Mouse (Mus musculus) intestine, embryonic 16.5 days (tissue): ENCODE data around the gene Eif4g3. TPM values are rescaled to one million over a fixed set of nuclear protein-coding genes. Genes with fewer than 3 reads are reported as not detected.

Experiments used
- ATAC-seq: fragments of 200-750 bp; cut with Nextera tagmentation; 2 replicates; pipeline ENCODE4 v1.8.0; 2017; ENCODE audit warnings: moderate TSS enrichment, moderate library complexity
- H3K27ac ChIP-seq: fragments of 300-500 bp; sonication (generic); 2 replicates; pipeline ENCODE4 v1.5.1; 2014; ENCODE audit warnings: mild to moderate bottlenecking, low read length
- H3K27me3 ChIP-seq: fragments of 300-500 bp; sonication (generic); replicated peaks from 2 replicates; pipeline ENCODE4 v1.6.1; 2014; ENCODE audit warnings: low read length, control low read depth, mixed read lengths; ENCODE audit not compliant: control insufficient read depth, insufficient read depth
- H3K36me3 ChIP-seq: fragments of 300-500 bp; sonication (generic); 2 replicates; pipeline ENCODE4 v1.6.1; 2014; ENCODE audit warnings: low read length, control low read depth; ENCODE audit not compliant: control insufficient read depth, insufficient read depth
- H3K4me1 ChIP-seq: fragments of 300-500 bp; sonication (generic); 2 replicates; pipeline ENCODE4 v1.6.1; 2014; ENCODE audit warnings: low read length, control low read depth, mixed read lengths; ENCODE audit not compliant: control insufficient read depth, insufficient read depth
- H3K4me2 ChIP-seq: fragments of 300-500 bp; sonication (generic); 2 replicates; pipeline ENCODE4 v1.6.1; 2014; ENCODE audit warnings: low read depth, low read length, control low read depth
- H3K4me3 ChIP-seq: fragments of 300-500 bp; sonication (generic); 2 replicates; pipeline ENCODE4 v1.5.1; 2014; ENCODE audit warnings: mild to moderate bottlenecking, low read length
- H3K9ac ChIP-seq: fragments of 300-500 bp; sonication (generic); 2 replicates; pipeline ENCODE4 v1.6.1; 2014; ENCODE audit warnings: low read depth, low read length
- H3K9me3 ChIP-seq: fragments of 300-500 bp; sonication (generic); 2 replicates; pipeline ENCODE4 v1.6.1; 2016; ENCODE audit warnings: low read length, control low read depth; ENCODE audit not compliant: control insufficient read depth
- WGBS: fragments of 180-500 bp; shearing (Covaris S2); extraction: QIAGEN DNeasy Blood & Tissue Kit; methylation state at CpG from one replicate; pipeline ENCODE4 v1.1.7; 2014; 5-methylcytosine and 5-hydroxymethylcytosine counted together
- polyA plus RNA-seq: library from polyadenylated mRNA; unstranded; fragments of >200 nt; fragmentation: Nextera tagmentation; extraction: Ambion mirVana; gene quantifications from 2 replicates; pipeline ENCODE4 v1.2.1, GENCODE M21; 2015

Eif4g3 gene
- polyA plus RNA-seq, 1 experiment from 2014 or later: 16.4 TPM

DNA sequence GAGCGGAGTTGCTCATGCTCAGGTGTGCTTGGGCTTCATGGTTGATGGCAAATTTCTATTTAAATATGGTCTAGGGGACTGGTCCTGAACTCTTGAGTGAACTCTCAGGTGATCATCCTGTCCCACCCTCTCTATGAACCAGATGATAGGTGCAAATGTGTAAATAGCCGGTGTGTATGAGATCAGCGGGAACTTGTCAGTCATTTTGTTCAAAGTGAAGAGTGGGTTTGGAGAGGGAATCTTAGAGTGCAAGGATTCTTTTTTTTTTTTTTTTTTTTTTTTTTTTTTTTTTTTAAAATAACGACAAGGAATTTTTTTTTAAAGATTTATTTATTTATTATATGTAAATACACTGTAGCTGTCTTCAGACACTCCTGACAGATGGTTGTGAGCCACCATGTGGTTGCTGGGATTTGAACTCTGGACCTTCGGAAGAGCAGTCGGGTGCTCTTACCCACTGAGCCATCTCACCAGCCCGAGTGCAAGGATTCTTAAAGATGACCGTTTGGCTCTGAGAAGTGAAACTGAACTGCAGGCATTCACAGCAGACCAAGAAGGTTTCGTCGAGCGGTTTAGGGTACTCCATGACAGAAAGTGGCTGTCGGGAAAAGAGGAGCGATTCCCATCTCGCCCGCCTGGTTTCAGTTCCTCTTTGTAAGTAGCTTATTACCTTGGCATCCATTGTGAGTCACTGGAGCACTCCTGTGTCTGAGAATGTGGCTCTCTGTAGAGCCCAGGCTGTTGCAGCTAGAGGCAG, 21.1 kb downstream of the Eif4g3 start:
- no peak overlapping the region for H3K4me3 ChIP-seq
- H3K27me3 ChIP-seq: no peaks in the 10 kb centered on the region
- no peaks in the 10 kb centered on the region for H3K9me3 ChIP-seq
- H3K36me3 ChIP-seq: peaks cover 15% of the 10 kb centered on the region; the same call in 1 of the 2 replicates
- no peak overlapping the region for H3K27ac ChIP-seq
- no peak overlapping the region for H3K9ac ChIP-seq
- H3K4me2 ChIP-seq: no peak overlapping the region
- WGBS: 89% methylated on average over 15 of the region's 15 CpGs
- ATAC-seq: no peak
- H3K4me1 ChIP-seq: peaks cover 15% of the 10 kb centered on the region

DNA sequence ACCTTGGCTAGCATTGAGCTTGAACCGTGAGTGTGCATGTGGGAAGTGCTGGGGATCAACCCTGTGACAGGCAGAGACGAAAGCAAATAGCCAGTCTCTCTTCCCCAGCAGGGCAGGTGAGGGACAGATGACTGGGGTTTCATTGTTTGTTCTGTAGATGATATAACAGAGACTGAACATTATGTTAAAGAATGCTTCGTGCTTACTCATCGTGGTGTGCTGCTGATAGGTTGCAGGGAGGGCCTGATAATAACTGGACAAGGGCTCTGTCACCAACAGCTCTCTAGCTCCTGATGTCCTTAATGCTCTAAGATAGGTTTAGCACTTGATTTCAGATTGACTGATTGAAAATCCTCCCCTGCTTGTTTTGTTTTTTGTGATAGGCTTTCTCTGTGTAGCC, 23.1 kb downstream of the Eif4g3 start:
- no peak overlapping the region for H3K27ac ChIP-seq
- WGBS: 55% methylated on average over 4 of the region's 4 CpGs
- no peaks in the 10 kb centered on the region for H3K27me3 ChIP-seq
- no peak overlapping the region for H3K4me2 ChIP-seq
- peaks cover 15% of the 10 kb centered on the region; the same call in 1 of the 2 replicates for H3K36me3 ChIP-seq
- H3K4me1 ChIP-seq: peaks cover 15% of the 10 kb centered on the region
- ATAC-seq: no peak
- no peak overlapping the region for H3K9ac ChIP-seq
- no peaks in the 10 kb centered on the region for H3K9me3 ChIP-seq
- H3K4me3 ChIP-seq: no peak overlapping the region

GRCm38 (mm10) chr4:138017085-138017637, 24.3 kb downstream of the Eif4g3 start:
- peaks cover 15% of the 10 kb centered on the region; the same call in 1 of the 2 replicates for H3K36me3 ChIP-seq
- H3K9ac ChIP-seq: no peak overlapping the region
- peaks cover 15% of the 10 kb centered on the region for H3K4me1 ChIP-seq
- no peak for ATAC-seq
- no peak overlapping the region for H3K4me2 ChIP-seq
- H3K27me3 ChIP-seq: no peaks in the 10 kb centered on the region
- WGBS: 56% methylated on average over 11 of the region's 11 CpGs
- no peak overlapping the region for H3K4me3 ChIP-seq
- H3K9me3 ChIP-seq: no peaks in the 10 kb centered on the region
- peak overlapping the region; percentile 33; the same call in 1 of the 2 replicates for H3K27ac ChIP-seq

GRCm38 (mm10) chr4:138018011-138018410, 25.2 kb downstream of the Eif4g3 start:
- Histone ChIP-seq H3K9me3 (no peaks in the 10 kb centered on the region), H3K27me3 (no peaks in the 10 kb centered on the region), H3K4me1 (peaks cover 15% of the 10 kb centered on the region), H3K4me2 (no peak overlapping the region), H3K9ac (no peak overlapping the region), H3K4me3 (no peak overlapping the region), H3K27ac (peak overlapping the region; percentile 45; the same call in 1 of the 2 replicates), H3K36me3 (peaks cover 15% of the 10 kb centered on the region; the same call in 1 of the 2 replicates)
- WGBS: 55% methylated on average over 6 of the region's 6 CpGs
- 0 out of 2 replicates have a peak, but pooled peaks have one; percentile 36 for ATAC-seq

DNA sequence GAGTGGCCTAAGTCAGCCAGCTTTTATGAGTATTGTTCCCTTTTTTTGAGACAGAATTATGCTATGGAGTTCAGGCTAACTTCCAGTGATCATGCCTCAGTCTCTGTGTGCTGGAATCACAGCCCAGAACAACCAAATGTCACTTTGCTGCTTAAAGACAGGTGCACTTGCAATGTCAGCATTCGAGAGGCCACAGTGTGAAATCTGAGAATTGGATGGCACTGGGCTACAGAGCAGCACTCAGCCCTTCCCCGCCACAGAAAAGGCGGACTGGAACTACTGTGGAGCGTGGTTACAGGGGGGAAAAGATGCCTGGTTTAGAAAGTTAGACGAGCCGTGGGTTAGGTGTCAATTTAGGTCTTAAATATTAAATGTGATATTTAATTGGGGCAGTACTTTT, 27.4 kb downstream of the Eif4g3 start:
- Histone ChIP-seq H3K27ac (no peak overlapping the region), H3K4me3 (no peak overlapping the region), H3K27me3 (no peaks in the 10 kb centered on the region), H3K36me3 (0 out of 2 replicates have a peak, but pooled peaks cover 6% of the 10 kb centered on the region), H3K4me2 (no peak overlapping the region), H3K4me1 (peaks cover 15% of the 10 kb centered on the region), H3K9me3 (no peaks in the 10 kb centered on the region), H3K9ac (no peak overlapping the region)
- 79% methylated on average over 6 of the region's 6 CpGs for WGBS
- no peak for ATAC-seq

GRCm38 (mm10) chr4:138021651-138022050, 28.8 kb downstream of the Eif4g3 start:
- no peak for ATAC-seq
- no peak overlapping the region for H3K27ac ChIP-seq
- no peak overlapping the region for H3K4me2 ChIP-seq
- H3K9ac ChIP-seq: no peak overlapping the region
- H3K27me3 ChIP-seq: no peaks in the 10 kb centered on the region
- H3K4me1 ChIP-seq: peaks cover 14% of the 10 kb centered on the region
- WGBS: 83% methylated on average over 6 of the region's 6 CpGs
- no peaks in the 10 kb centered on the region for H3K9me3 ChIP-seq
- 0 out of 2 replicates have a peak, but pooled peaks cover 4% of the 10 kb centered on the region for H3K36me3 ChIP-seq
- H3K4me3 ChIP-seq: no peak overlapping the region

DNA sequence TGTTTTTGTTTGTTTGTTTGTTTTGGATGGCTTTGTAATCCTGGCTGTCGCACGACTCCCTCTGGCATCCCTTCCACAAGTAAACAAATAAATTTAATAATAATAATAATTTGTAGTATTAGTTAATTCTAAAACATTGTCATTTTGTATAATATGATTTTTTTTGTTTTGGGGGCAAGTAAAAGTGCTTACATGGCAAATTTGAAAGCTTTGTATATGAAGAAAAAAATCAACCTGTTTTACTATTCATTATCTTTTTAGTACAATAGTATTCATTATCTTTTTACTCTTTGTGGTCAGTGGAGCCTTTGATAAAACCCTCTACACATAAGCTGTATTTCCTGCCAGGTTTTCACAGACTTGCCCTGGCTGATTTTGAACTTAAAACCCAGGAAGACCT, 29.9 kb downstream of the Eif4g3 start:
- no peak for ATAC-seq
- no peak overlapping the region for H3K9ac ChIP-seq
- H3K4me3 ChIP-seq: no peak overlapping the region
- no peak overlapping the region for H3K4me2 ChIP-seq
- 71% methylated on average over 2 of the region's 2 CpGs for WGBS
- H3K4me1 ChIP-seq: peaks cover 3% of the 10 kb centered on the region
- H3K9me3 ChIP-seq: no peaks in the 10 kb centered on the region
- no peaks in the 10 kb centered on the region; the same call in 1 of the 2 replicates for H3K36me3 ChIP-seq
- no peak overlapping the region for H3K27ac ChIP-seq
- H3K27me3 ChIP-seq: no peaks in the 10 kb centered on the region

GRCm38 (mm10) chr4:138023403-138024100, 30.7 kb downstream of the Eif4g3 start:
- H3K4me2 ChIP-seq: no peak overlapping the region
- ATAC-seq: no peak
- no peak overlapping the region for H3K4me3 ChIP-seq
- no peaks in the 10 kb centered on the region for H3K4me1 ChIP-seq
- no peaks in the 10 kb centered on the region for H3K9me3 ChIP-seq
- no peak overlapping the region for H3K9ac ChIP-seq
- H3K27me3 ChIP-seq: no peaks in the 10 kb centered on the region
- WGBS: 84% methylated on average over 9 of the region's 9 CpGs
- no peaks in the 10 kb centered on the region; the same call in 1 of the 2 replicates for H3K36me3 ChIP-seq
- no peak overlapping the region for H3K27ac ChIP-seq

DNA sequence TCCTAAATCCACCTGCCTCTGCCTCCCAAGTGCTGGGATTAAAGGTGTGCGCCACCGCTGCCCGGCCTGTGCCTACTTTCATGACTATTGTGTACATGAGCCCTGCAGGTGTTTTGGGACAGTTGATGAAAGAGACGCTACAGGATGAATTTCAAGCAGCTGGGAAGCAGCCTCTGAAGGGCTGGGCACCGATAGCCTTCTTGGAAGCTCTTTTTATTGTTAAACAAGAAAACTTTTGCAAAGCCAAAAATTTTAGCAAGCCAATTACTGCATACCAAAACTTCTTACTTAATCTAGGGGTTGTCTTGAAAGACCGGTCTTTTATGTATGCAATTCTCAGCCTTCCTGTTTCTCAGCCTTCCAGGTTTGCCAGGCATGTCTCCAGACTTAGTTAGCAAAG, 36.3 kb downstream of the Eif4g3 start:
- ATAC-seq: no peak
- 86% methylated on average over 6 of the region's 6 CpGs for WGBS
- H3K9me3 ChIP-seq: no peaks in the 10 kb centered on the region
- no peaks in the 10 kb centered on the region; the same call in 1 of the 2 replicates for H3K36me3 ChIP-seq
- H3K9ac ChIP-seq: no peak overlapping the region
- H3K4me2 ChIP-seq: no peak overlapping the region
- no peak overlapping the region for H3K4me3 ChIP-seq
- H3K27ac ChIP-seq: no peak overlapping the region
- no peaks in the 10 kb centered on the region for H3K27me3 ChIP-seq
- no peaks in the 10 kb centered on the region for H3K4me1 ChIP-seq
